Mouse (Mus musculus): ENCODE measurements around the gene Caml.
"Not testable (repeated sequence)": the region's sequence is repeated elsewhere in the genome, so short reads cannot be mapped to it uniquely, and the experiment has no call there.

Caml gene

GRCm38 (mm10) chr13:55622156-55622648 lies 603 bp upstream of the Caml start:
- DNase-seq (ENCODE audit: low read depth, low spot score), result not testable (repeated sequence)

GRCm38 (mm10) chr13:55634639-55635127 lies 11.9 kb downstream of the Caml start, which contains the start of gene Ddx46:
TSS of gene Ddx46 (plus strand) at chr13:55635027.
- peak; percentile 75 for DNase-seq (ENCODE audit: low read depth, low spot score)

- DNase-seq (ENCODE audit: low read depth, low spot score), result no peak
These were observed 12.4 kb downstream of the Caml start for GRCm38 (mm10) chr13:55635146-55635571.

GRCm38 (mm10) chr13:55636185-55636983 lies 13.6 kb downstream of the Caml start:
- no peak for DNase-seq (ENCODE audit: low read depth, low spot score)

- DNase-seq (ENCODE audit: low read depth, low spot score), result peak; percentile 66
These were observed 17.7 kb downstream of the Caml start for GRCm38 (mm10) chr13:55640480-55640879.

- no peak for DNase-seq (ENCODE audit: low read depth, low spot score)
These were observed 21.7 kb downstream of the Caml start for GRCm38 (mm10) chr13:55644525-55644924.

- no peak for DNase-seq (ENCODE audit: low read depth, low spot score)
These were observed 27.3 kb downstream of the Caml start for GRCm38 (mm10) chr13:55650098-55650497.

- no peak for DNase-seq (ENCODE audit: low read depth, low spot score)
These were observed 28.2 kb downstream of the Caml start for GRCm38 (mm10) chr13:55650980-55651379.

- DNase-seq (ENCODE audit: low read depth, low spot score), result peak; percentile 21
These were observed 45.7 kb downstream of the Caml start for GRCm38 (mm10) chr13:55668550-55668949.

GRCm38 (mm10) chr13:55672711-55673110 lies 49.9 kb downstream of the Caml start:
- no peak for DNase-seq (ENCODE audit: low read depth, low spot score)

- DNase-seq (ENCODE audit: low read depth, low spot score), result no peak
These were observed 54.6 kb downstream of the Caml start for GRCm38 (mm10) chr13:55677364-55677763.
